Comparison of ENCODE assay signal across 9 mouse cellular contexts in genomic region chr11:114636727-114637505, GRCm38 (mm10). TPM values are rescaled to one million over a fixed set of nuclear protein-coding genes. Genes with fewer than 3 reads are reported as not detected.
A peak's percentile ranks its signal among the peaks of the same experiment; 100 is the strongest.
DNase-seq lines count a peak whose midpoint lies in the region; ATAC-seq and TF ChIP-seq lines count a peak whose summit lies in the region.
"Had no signal": no experiment of that assay in that cellular context is flagged by ENCODE, and none has a peak within 500 bp of the region (broad histone marks: within the 10 kb centered on the region; RNA-seq: fewer than 3 reads in every experiment).

No protein-coding gene starts in this region.

- H3K36me3 ChIP-seq in forebrain, postnatal 0 days (ENCODE audit: insufficient read depth), result no peaks in the 10 kb centered on the region
- H3K36me3 ChIP-seq in limb, embryonic 14.5 days (ENCODE audit: control insufficient read depth, insufficient read depth, low read length), result no peaks in the 10 kb centered on the region

- peak overlapping the region; percentile 33 for H3K4me2 ChIP-seq in forebrain, postnatal 0 days (ENCODE audit: low read depth)
- H3K4me2 ChIP-seq in limb, embryonic 14.5 days (replicated peaks; ENCODE audit: low read depth, low read length, severe bottlenecking), result peak overlapping the region; percentile 24

- no peaks in the 10 kb centered on the region for H3K4me1 ChIP-seq in forebrain, postnatal 0 days (ENCODE audit: insufficient read depth)
- H3K4me1 ChIP-seq in limb, embryonic 14.5 days (ENCODE audit: control insufficient read depth, insufficient read depth, low read length), result peaks cover 10% of the 10 kb centered on the region; the same call in 1 of the 2 replicates

- no peak overlapping the region for H3K4me3 ChIP-seq in forebrain, postnatal 0 days (ENCODE audit: low read depth, low read length)
- H3K4me3 ChIP-seq in limb, embryonic 14.5 days (replicated peaks; ENCODE audit: low read length), result no peak overlapping the region
- H3K4me3 ChIP-seq: myocyte had no signal

- peak; percentile 10 to 45 for DNase-seq in layer of hippocampus, adult 18-20 months (ENCODE audit: low spot score in 2 of 2)
- DNase-seq in layer of hippocampus, postnatal 36 days, result no peak
- peak; percentile 44 for DNase-seq in cerebellum, adult 9-10 months
- DNase-seq in forebrain, postnatal 0 days, result peak; percentile 53
- DNase-seq in limb, embryonic 14.5 days (ENCODE audit: low spot score), result no peak
- DNase-seq in urinary bladder, postnatal 4 days (ENCODE audit: low spot score in 2 of 2), result no peak
- DNase-seq in gastrocnemius, postnatal 25 days, result no peak

- 50% methylated on average over 35 of the region's 35 CpGs for WGBS in forebrain, postnatal 0 days
- 56% methylated on average over 33 of the region's 35 CpGs for WGBS in limb, embryonic 14.5 days

- TF ChIP-seq CTCF in forebrain, postnatal 0 days (IDR thresholded peaks at IDR 0.05; ENCODE audit: low read depth), result no peak

- H3K27me3 ChIP-seq in forebrain, postnatal 0 days (ENCODE audit: insufficient read depth, low read length), result no peaks in the 10 kb centered on the region
- peaks cover 4% of the 10 kb centered on the region; the same call in 1 of the 2 replicates for H3K27me3 ChIP-seq in limb, embryonic 14.5 days (ENCODE audit: control insufficient read depth, insufficient read depth, low read length)

- TF ChIP-seq POLR2A in limb, embryonic 14.5 days (IDR thresholded peaks at IDR 0.05; ENCODE audit: borderline replicate concordance, extremely low read depth, insufficient read depth, insufficient read length), result no peak

- H3K9ac ChIP-seq in forebrain, postnatal 0 days, result no peak overlapping the region
- no peak overlapping the region for H3K9ac ChIP-seq in limb, embryonic 14.5 days (ENCODE audit: low read depth, low read length, severe bottlenecking)

- no peak overlapping the region for H3K27ac ChIP-seq in forebrain, postnatal 0 days (ENCODE audit: low read depth, low read length)
- no peak overlapping the region for H3K27ac ChIP-seq in limb, embryonic 14.5 days (replicated peaks; ENCODE audit: low read depth, low read length)

- H3K9me3 ChIP-seq in forebrain, postnatal 0 days (ENCODE audit: low read length), result no peaks in the 10 kb centered on the region
- no peaks in the 10 kb centered on the region for H3K9me3 ChIP-seq in limb, embryonic 14.5 days (ENCODE audit: control insufficient read depth, low read length)

- ATAC-seq in forebrain, postnatal 0 days, result peak; percentile 61
- peak; percentile 44; the same call in 1 of the 2 replicates for ATAC-seq in limb, embryonic 14.5 days (ENCODE audit: low FRiP score, low read depth)
- no peak for ATAC-seq in activated CD4-positive, CD25-positive, alpha-beta regulatory T cell, adult 4 months

RNA-seq across cellular contexts. Expression of gene Rpl38, which starts 31.4 kb away (rescaled TPM):
- 100 to 1,000 TPM; 925 to 946 TPM for total RNA-seq in layer of hippocampus, adult 18-20 months (2021)
- 100 to 1,000 TPM; 846 to 926 TPM for total RNA-seq in layer of hippocampus, postnatal 36 days (2021)
- 1,173 and 2,728 TPM in 2 replicates for total RNA-seq in forebrain, postnatal 0 days (2014; rRNA removed)
- 1,003 and 1,434 TPM in 2 replicates for polyA plus RNA-seq in forebrain, postnatal 0 days (2015; fragmentation: Nextera tagmentation; extraction: Ambion mirVana)
- polyA plus RNA-seq in limb, embryonic 14.5 days (2012; rRNA removed), result 1,565 and 2,419 TPM in 2 replicates
- polyA plus RNA-seq in limb, embryonic 14.5 days (2014; fragmentation: Nextera tagmentation; extraction: Ambion mirVana), result 1,011 and 1,139 TPM in 2 replicates
- polyA plus RNA-seq in activated CD4-positive, CD25-positive, alpha-beta regulatory T cell, adult 4 months (2017; shearing (Covaris generic)), result 1,000 to 10,000 TPM; 1,043 to 1,380 TPM
- 100 to 1,000 TPM; 462 to 524 TPM for total RNA-seq in gastrocnemius, postnatal 25 days (2021)

RNA-seq across cellular contexts. Expression of gene Ttyh2, which starts 38.3 kb away (rescaled TPM):
- total RNA-seq in layer of hippocampus, adult 18-20 months (2021), result 10 to 100 TPM; 29.3 to 31.2 TPM
- 10 to 100 TPM; 29.5 to 30.6 TPM for total RNA-seq in layer of hippocampus, postnatal 36 days (2021)
- total RNA-seq in forebrain, postnatal 0 days (2014; rRNA removed), result 26.6 and 29.9 TPM in 2 replicates
- 24.4 and 26.4 TPM in 2 replicates for polyA plus RNA-seq in forebrain, postnatal 0 days (2015; fragmentation: Nextera tagmentation; extraction: Ambion mirVana)
- 16.9 and 21.3 TPM in 2 replicates for polyA plus RNA-seq in limb, embryonic 14.5 days (2012; rRNA removed)
- polyA plus RNA-seq in limb, embryonic 14.5 days (2014; fragmentation: Nextera tagmentation; extraction: Ambion mirVana), result 21.7 and 25.9 TPM in 2 replicates
- polyA plus RNA-seq in activated CD4-positive, CD25-positive, alpha-beta regulatory T cell, adult 4 months (2017; shearing (Covaris generic)), result 1 to 10 TPM; 2.4 to 3.3 TPM
- 10 to 100 TPM; 17.9 to 20.1 TPM for total RNA-seq in gastrocnemius, postnatal 25 days (2021)

Comparison
In these comparisons a context has a peak if more than half of its experiments do, and no peak if none do; other contexts are left out.
1. DNase-seq: peak in layer of hippocampus, adult 18-20 months (2 of 2), cerebellum, adult 9-10 months (single experiment) and forebrain, postnatal 0 days (single experiment); none in layer of hippocampus, postnatal 36 days (0 of 2), limb, embryonic 14.5 days (single experiment), urinary bladder, postnatal 4 days (0 of 2) and gastrocnemius, postnatal 25 days (single experiment).